Mouse (Mus musculus) cortical plate, adult 2 months (tissue): ENCODE results near the gene Nedd9. TPM values are rescaled to one million over a fixed set of nuclear protein-coding genes. Genes with fewer than 3 reads are reported as not detected.

Experiments used
- H3K27ac ChIP-seq: fragments of 200-500 bp; 2 replicates; pipeline ENCODE4 v1.5.1; 2012; ENCODE audit warnings: low read length, control low read depth, inconsistent platforms; ENCODE audit not compliant: insufficient read depth
- H3K4me1 ChIP-seq: fragments of 200-500 bp; 2 replicates; pipeline ENCODE4 v1.6.1; 2011; ENCODE audit warnings: low read length; ENCODE audit not compliant: control insufficient read depth, insufficient read depth
- H3K4me3 ChIP-seq: fragments of 200-500 bp; 2 replicates; pipeline ENCODE4 v1.5.1; 2011; ENCODE audit warnings: mild to moderate bottlenecking, low read length, control low read depth; ENCODE audit not compliant: insufficient read depth
- CTCF ChIP-seq: fragments of 200-500 bp; IDR thresholded peaks from 2 replicates; pipeline ENCODE4 v1.5.1; 2011; ENCODE audit warnings: mild to moderate bottlenecking, control low read depth, low read length; ENCODE audit not compliant: insufficient read depth; ENCODE audit errors: extremely low read depth
- POLR2A ChIP-seq: fragments of 200-500 bp; IDR thresholded peaks from 2 replicates; pipeline ENCODE4 v1.6.1; 2011; ENCODE audit warnings: mild to moderate bottlenecking, low read length, control low read depth; ENCODE audit not compliant: insufficient read depth; ENCODE audit errors: extremely low read depth
- polyA plus RNA-seq: library from polyadenylated mRNA; depleted of rRNA; stranded (reverse); fragments of >200 nt; gene quantifications from 2 replicates; pipeline ENCODE4 v1.2.3, GENCODE M21; 2012

The Nedd9 gene
- polyA plus RNA-seq, 1 experiment, result 4.5 TPM

DNA sequence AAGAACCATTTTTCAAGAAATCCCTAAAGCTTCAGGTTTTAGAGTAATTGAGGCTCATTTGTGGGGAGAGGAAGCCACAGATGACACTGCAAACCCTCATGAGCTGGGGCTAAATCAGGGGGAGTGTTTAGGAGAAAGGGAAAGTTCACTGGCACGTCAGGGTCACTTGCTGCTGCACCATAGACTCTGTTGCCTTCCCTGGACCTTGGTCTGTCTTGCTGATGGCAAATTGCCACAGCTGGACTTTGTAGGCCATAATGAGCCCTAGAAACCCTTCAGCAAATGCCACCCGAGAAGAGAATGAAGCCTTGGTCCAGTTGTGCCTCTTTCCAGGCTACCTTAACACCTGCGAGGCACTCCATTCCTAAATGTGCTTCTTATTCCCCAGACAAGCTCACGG is 66.8 kb downstream of the Nedd9 start:
- H3K27ac ChIP-seq, result no peak overlapping the region
- no peak for TF ChIP-seq POLR2A
- no peak for TF ChIP-seq CTCF
- H3K4me3 ChIP-seq, result no peak overlapping the region
- H3K4me1 ChIP-seq, result no peaks in the 10 kb centered on the region

DNA sequence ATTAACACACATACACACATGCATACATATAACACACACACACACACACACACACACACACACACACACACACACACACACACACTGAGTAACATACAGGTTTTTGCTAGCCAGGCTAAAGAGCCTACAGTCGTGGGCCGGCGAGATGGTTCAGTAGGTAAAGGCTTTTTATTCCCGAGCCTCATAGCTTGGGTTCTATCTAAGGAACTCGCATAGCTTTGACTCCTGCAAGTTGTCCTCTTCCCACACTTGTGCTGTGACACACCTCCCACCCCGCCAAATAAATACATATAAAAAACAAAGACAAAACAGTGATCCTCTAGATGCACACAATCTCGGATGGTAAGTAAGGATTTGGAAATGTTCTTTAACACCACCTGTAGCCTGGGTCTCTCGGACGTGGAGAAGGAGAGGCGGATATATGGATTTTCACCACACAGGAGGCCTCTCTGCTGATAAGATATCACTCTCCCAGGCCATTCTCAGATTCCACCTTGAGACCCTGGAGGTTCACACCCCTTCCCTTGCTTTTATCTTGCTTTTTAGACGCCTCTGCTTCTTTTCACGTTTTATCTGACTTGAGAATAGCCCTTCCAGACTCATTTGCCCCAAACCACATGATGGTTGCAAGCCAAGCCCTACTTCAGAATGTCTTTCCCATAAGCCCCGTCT is 68.8 kb downstream of the Nedd9 start:
- Histone ChIP-seq H3K27ac (no peak overlapping the region), H3K4me1 (no peaks in the 10 kb centered on the region), H3K4me3 (no peak overlapping the region)
- TF ChIP-seq CTCF, result no peak
- TF ChIP-seq POLR2A, result no peak

DNA sequence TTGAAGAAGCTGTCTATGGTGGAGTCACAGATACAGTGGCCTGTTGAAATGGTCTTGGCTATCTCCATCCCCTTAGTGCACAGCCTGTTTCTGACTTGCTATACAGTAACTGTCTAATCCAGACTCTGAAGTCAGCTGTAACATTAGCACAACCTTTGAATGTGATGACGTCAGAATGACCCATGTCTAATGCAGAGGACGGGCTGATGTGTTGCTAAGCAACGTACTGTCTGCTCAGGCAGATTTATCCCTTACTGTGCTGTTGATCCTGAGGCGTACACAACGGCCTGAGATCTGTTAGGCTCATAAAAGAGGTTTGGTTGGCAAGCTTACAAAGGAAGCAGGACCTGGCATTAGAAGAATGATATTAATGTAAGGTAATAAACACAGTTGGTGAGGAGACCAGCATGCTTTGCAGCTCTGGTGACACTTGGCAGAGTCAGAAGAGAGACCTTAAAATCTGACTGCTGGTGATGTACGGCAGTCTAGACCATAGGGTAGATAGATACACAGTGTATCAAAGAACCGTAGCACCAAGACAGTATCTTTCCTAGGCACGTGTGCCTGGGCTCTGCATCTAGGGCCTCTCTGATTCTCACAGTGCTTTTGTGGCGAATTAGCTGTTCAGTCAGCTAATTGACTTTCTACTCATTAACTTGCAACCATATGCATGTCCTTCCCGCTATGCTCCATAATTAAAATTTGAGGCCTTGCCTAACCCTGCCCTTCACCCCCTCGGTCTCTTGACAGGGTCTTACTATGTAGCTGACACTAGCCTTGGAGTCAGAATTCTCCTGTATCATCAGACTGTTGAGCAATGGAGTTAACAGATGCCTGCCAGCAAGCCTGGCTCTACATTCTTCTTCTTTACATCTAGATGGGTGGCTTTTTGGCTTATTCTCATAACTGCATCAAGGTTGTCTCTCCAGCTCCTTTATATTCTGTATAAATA is 70.8 kb downstream of the Nedd9 start:
- H3K4me1 ChIP-seq, result no peaks in the 10 kb centered on the region
- no peak overlapping the region for H3K27ac ChIP-seq
- H3K4me3 ChIP-seq, result no peak overlapping the region
- TF ChIP-seq POLR2A, result no peak
- TF ChIP-seq CTCF, result no peak

DNA sequence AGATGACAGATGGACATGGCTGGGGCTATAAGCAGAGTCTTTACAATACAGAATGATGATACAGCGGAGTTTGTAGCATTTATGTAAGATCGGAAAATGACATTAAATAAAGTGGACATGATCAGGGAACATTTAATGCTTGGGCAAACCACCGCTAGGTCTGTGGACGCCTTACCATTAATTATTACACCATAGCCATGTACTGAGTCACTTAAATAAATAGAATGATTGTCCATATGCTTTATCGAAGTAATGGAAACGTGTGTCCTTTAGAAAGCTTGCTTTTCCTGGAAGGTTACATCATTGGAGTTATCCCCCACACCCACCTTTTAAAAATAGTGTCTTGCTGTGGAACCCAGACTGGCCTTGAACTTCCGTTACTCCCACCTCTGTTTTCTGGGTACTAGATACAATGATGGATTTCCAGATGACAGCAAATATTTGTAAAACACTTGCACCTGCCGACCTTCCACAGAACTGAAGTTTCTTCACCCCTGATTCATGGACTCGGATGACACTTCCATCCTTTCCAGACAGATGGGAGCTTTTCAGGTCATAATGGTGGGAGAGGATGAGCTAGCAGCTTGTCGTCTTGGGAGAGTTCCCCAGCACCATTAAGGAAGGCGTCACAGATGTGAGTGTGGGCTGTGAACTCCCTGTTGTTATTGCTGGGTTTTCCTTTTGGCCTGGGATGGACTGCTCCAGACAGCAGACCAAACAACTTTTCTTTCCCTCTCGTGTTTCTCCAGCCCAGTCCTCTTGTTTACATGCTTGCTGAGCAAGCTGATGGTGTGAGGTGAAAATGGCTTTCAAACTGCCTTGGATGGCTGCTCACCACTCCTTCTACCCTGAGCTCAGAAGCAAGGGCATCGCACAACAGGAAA is 76.7 kb downstream of the Nedd9 start:
- no peak overlapping the region for H3K4me3 ChIP-seq
- H3K27ac ChIP-seq, result no peak overlapping the region
- TF ChIP-seq CTCF (no peak), POLR2A (no peak)
- no peaks in the 10 kb centered on the region for H3K4me1 ChIP-seq

DNA sequence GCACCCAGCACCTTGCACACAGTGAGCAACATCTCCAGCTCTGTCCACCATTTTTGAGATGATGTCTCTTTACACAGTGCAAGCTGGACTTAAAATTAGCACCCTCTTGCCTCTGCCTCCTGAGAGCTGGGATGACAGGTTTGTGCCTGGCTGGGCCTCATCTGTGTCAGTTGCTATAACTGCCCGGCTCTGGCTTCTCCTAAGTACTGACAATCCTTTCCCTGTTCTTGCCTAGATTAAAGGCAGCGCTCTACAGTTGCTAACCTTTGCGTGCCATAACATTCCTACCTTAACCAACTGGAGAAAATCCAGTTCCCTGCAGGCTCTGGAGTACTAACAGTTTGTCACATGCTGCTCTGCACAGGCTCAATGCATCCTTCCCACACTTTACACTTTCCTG is 77.9 kb downstream of the Nedd9 start:
- no peak overlapping the region for H3K27ac ChIP-seq
- no peaks in the 10 kb centered on the region for H3K4me1 ChIP-seq
- no peak for TF ChIP-seq POLR2A
- H3K4me3 ChIP-seq, result no peak overlapping the region

DNA sequence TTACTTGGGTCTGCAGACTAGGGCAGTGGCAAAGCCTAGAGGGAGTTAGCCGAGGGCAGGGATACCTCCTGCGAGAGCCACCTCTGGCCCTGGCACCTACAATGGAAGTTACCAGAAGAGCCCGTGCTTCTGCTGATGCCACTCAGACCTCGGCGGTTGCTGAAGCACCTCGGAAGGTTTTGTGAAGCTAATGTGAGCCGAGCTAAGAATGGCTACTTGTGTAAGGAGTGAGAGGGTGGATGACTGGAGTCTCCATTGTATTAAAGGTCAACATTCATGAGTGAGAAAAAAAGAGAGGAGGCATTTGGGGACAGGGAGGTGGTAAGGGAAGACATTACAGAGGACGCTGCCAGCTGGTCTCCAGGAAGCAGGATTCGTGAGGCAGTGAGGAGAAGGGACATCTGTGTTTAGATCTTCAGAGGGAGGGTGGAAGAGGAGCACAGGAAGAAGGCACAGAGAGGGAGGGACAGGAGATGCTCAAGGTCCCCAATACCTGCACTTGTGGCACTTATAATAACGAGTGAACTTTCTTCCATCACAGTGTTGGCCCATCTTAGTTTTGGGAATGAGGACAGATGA is 78.7 kb downstream of the Nedd9 start:
- H3K4me3 ChIP-seq, result no peak overlapping the region
- TF ChIP-seq POLR2A (no peak), CTCF (no peak)
- H3K4me1 ChIP-seq, result no peaks in the 10 kb centered on the region
- H3K27ac ChIP-seq, result no peak overlapping the region

DNA sequence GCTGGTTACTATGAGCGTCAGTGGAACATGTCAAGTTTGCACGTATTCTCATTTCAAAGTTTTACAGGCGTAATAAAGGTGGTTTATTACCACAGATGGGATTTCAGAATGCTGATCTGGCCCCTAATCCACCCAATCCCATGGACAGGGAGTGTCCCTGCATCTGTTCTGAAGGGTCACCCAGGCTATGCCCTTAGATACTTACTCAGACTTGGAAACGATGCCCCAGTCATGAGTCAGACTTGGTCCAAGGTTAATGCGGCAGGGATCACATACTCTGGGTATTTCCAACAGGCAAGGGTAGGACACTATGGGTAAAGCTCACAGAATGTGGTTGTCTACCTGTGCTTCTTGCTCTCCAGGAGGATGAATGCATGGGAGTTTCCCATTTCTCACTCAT is 82.2 kb downstream of the Nedd9 start:
- TF ChIP-seq POLR2A (no peak), CTCF (no peak)
- no peak overlapping the region for H3K27ac ChIP-seq
- H3K4me3 ChIP-seq, result no peak overlapping the region
- no peaks in the 10 kb centered on the region for H3K4me1 ChIP-seq

DNA sequence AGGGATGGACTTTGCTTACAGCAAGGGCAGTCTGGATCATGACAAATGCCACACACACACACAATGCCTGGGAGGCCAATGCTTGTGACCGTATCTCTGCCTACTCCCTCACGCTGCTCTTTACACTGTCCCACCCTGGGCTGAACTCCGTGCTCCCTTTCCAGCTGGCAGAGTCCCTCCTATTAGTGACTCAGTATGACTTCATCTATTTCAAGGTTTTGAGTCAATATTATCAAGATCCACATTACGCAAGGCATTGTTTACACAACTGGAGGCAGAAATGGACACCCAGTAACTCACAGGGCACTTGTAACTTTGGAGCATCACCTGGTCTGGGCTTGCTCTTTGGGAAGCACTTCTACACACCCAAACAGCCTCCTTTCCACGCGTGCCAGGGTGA is 83.3 kb downstream of the Nedd9 start:
- Histone ChIP-seq H3K27ac (no peak overlapping the region), H3K4me1 (no peaks in the 10 kb centered on the region), H3K4me3 (no peak overlapping the region)
- TF ChIP-seq POLR2A (no peak), CTCF (no peak)

DNA sequence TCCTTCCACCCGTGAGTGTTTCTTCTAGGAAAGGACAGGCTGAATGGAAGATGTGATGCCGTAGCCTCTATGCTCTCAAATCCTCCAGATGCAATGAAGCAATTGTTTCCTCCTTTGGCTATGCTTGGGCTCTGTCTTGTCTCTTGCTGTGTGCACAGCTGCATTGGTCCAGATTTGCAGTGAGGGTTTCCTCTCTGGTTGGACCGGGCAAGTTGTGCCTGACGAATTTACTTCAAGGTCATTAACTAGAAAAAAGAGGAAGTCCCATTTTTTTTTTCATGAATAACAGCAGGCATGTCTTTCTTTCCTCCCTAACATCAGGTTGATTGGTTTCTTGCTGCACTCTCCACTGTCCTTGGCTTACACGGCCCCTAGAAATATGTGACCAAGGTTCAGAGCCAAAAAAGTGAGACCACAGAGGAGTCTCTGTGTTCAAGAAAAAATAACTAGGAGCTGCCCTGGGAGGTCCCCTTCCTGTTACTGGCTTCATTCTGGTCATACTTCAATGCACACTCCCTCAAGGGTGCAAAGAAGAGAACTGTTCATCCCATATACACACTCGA is 84.6 kb downstream of the Nedd9 start:
- Histone ChIP-seq H3K4me3 (no peak overlapping the region), H3K4me1 (no peaks in the 10 kb centered on the region), H3K27ac (no peak overlapping the region)
- TF ChIP-seq CTCF, result no peak
